Mouse (Mus musculus): ENCODE measurements around the gene Cfap100. TPM values are rescaled to one million over a fixed set of nuclear protein-coding genes. Genes with fewer than 3 reads are reported as not detected.
A peak's percentile ranks its signal among the peaks of the same experiment; 100 is the strongest.

Cfap100 gene
- polyA plus RNA-seq, 1 experiment: not detected

- H3K27ac ChIP-seq (ENCODE audit: insufficient read depth, low read depth, low read length): no peak overlapping the region
- no peak for TF ChIP-seq POLR2A (IDR thresholded peaks at IDR 0.05; ENCODE audit: low read depth, low read length)
- TF ChIP-seq CTCF (IDR thresholded peaks at IDR 0.05; ENCODE audit: extremely low read depth, insufficient read length, insufficient replicate concordance, low read depth, low read length): no peak
- H3K4me1 ChIP-seq (ENCODE audit: control insufficient read depth, insufficient read depth, insufficient read length, low read length): peaks cover 10% of the 10 kb centered on the region
- no peaks in the 10 kb centered on the region for H3K36me3 ChIP-seq (ENCODE audit: control insufficient read depth, insufficient read depth, low read length)
- no peak overlapping the region for H3K4me3 ChIP-seq (ENCODE audit: low read depth, low read length)
- H3K27me3 ChIP-seq (ENCODE audit: control insufficient read depth, insufficient read depth, low read length): peaks cover 9% of the 10 kb centered on the region; the same call in 1 of the 2 replicates
- 63% methylated on average over 10 of the region's 10 CpGs for WGBS
Measured at GRCm38 (mm10) chr6:90466079-90466478, 37.5 kb upstream of the Cfap100 start.

GRCm38 (mm10) chr6:90465028-90465640 lies 36.5 kb upstream of the Cfap100 start:
- 91% methylated on average over 11 of the region's 11 CpGs for WGBS
- Histone ChIP-seq H3K36me3 (ENCODE audit: control insufficient read depth, insufficient read depth, low read length) (no peaks in the 10 kb centered on the region), H3K4me1 (ENCODE audit: control insufficient read depth, insufficient read depth, insufficient read length, low read length) (peaks cover 10% of the 10 kb centered on the region), H3K4me3 (ENCODE audit: low read depth, low read length) (no peak overlapping the region), H3K27me3 (ENCODE audit: control insufficient read depth, insufficient read depth, low read length) (peaks cover 9% of the 10 kb centered on the region; the same call in 1 of the 2 replicates), H3K27ac (ENCODE audit: insufficient read depth, low read depth, low read length) (no peak overlapping the region)
- TF ChIP-seq CTCF (IDR thresholded peaks at IDR 0.05; ENCODE audit: extremely low read depth, insufficient read length, insufficient replicate concordance, low read depth, low read length) (no peak), POLR2A (IDR thresholded peaks at IDR 0.05; ENCODE audit: low read depth, low read length) (no peak)

- H3K4me1 ChIP-seq (ENCODE audit: control insufficient read depth, insufficient read depth, insufficient read length, low read length): peaks cover 10% of the 10 kb centered on the region
- H3K4me3 ChIP-seq (ENCODE audit: low read depth, low read length): peak overlapping the region; percentile 79
Measured at GRCm38 (mm10) chr6:90463890-90464421, 35.4 kb upstream of the Cfap100 start.

GRCm38 (mm10) chr6:90463228-90463862 lies 34.7 kb upstream of the Cfap100 start:
- TF ChIP-seq CTCF (IDR thresholded peaks at IDR 0.05; ENCODE audit: extremely low read depth, insufficient read length, insufficient replicate concordance, low read depth, low read length) (no peak), POLR2A (IDR thresholded peaks at IDR 0.05; ENCODE audit: low read depth, low read length) (no peak)
- H3K27ac ChIP-seq (ENCODE audit: insufficient read depth, low read depth, low read length): peak overlapping the region; percentile 68
- peaks cover 10% of the 10 kb centered on the region for H3K4me1 ChIP-seq (ENCODE audit: control insufficient read depth, insufficient read depth, insufficient read length, low read length)
- under 1% methylated on average over 31 of the region's 31 CpGs for WGBS
- no peaks in the 10 kb centered on the region for H3K36me3 ChIP-seq (ENCODE audit: control insufficient read depth, insufficient read depth, low read length)
- H3K4me3 ChIP-seq (ENCODE audit: low read depth, low read length): peak overlapping the region; percentile 79
- H3K27me3 ChIP-seq (ENCODE audit: control insufficient read depth, insufficient read depth, low read length): peaks cover 9% of the 10 kb centered on the region; the same call in 1 of the 2 replicates

More at GRCm38 (mm10) chr6:90463890-90464421, 35.4 kb upstream of the Cfap100 start:
- peaks cover 9% of the 10 kb centered on the region; the same call in 1 of the 2 replicates for H3K27me3 ChIP-seq (ENCODE audit: control insufficient read depth, insufficient read depth, low read length)
- TF ChIP-seq POLR2A (IDR thresholded peaks at IDR 0.05; ENCODE audit: low read depth, low read length) (no peak), CTCF (IDR thresholded peaks at IDR 0.05; ENCODE audit: extremely low read depth, insufficient read length, insufficient replicate concordance, low read depth, low read length) (no peak)
- peak overlapping the region; percentile 49; the same call in 1 of the 2 replicates for H3K27ac ChIP-seq (ENCODE audit: insufficient read depth, low read depth, low read length)
- 52% methylated on average over 7 of the region's 7 CpGs for WGBS
- H3K36me3 ChIP-seq (ENCODE audit: control insufficient read depth, insufficient read depth, low read length): no peaks in the 10 kb centered on the region

GRCm38 (mm10) chr6:90462841-90463227 lies 34.2 kb upstream of the Cfap100 start:
- no peaks in the 10 kb centered on the region for H3K36me3 ChIP-seq (ENCODE audit: control insufficient read depth, insufficient read depth, low read length)
- peaks cover 9% of the 10 kb centered on the region; the same call in 1 of the 2 replicates for H3K27me3 ChIP-seq (ENCODE audit: control insufficient read depth, insufficient read depth, low read length)
- H3K4me1 ChIP-seq (ENCODE audit: control insufficient read depth, insufficient read depth, insufficient read length, low read length): peaks cover 10% of the 10 kb centered on the region
- peak overlapping the region; percentile 79 for H3K4me3 ChIP-seq (ENCODE audit: low read depth, low read length)
- WGBS: under 1% methylated on average over 38 of the region's 38 CpGs
- no peak for TF ChIP-seq POLR2A (IDR thresholded peaks at IDR 0.05; ENCODE audit: low read depth, low read length)
- peak overlapping the region; percentile 68 for H3K27ac ChIP-seq (ENCODE audit: insufficient read depth, low read depth, low read length)

- Histone ChIP-seq H3K36me3 (ENCODE audit: control insufficient read depth, insufficient read depth, low read length) (no peaks in the 10 kb centered on the region), H3K27me3 (ENCODE audit: control insufficient read depth, insufficient read depth, low read length) (peaks cover 9% of the 10 kb centered on the region; the same call in 1 of the 2 replicates), H3K27ac (ENCODE audit: insufficient read depth, low read depth, low read length) (peak within 1 kb of the TSS; percentile 68), H3K4me3 (ENCODE audit: low read depth, low read length) (peak within 1 kb of the TSS; percentile 79), H3K4me1 (ENCODE audit: control insufficient read depth, insufficient read depth, insufficient read length, low read length) (peaks cover 10% of the 10 kb centered on the region)
- TF ChIP-seq CTCF (IDR thresholded peaks at IDR 0.05; ENCODE audit: extremely low read depth, insufficient read length, insufficient replicate concordance, low read depth, low read length) (no peak), POLR2A (IDR thresholded peaks at IDR 0.05; ENCODE audit: low read depth, low read length) (no peak; the same call in 1 of the 2 replicates)
- WGBS: under 1% methylated on average over 69 of the region's 70 CpGs
Measured at GRCm38 (mm10) chr6:90462181-90462706, 33.6 kb upstream of the Cfap100 start, which contains the start of gene Klf15. TSS of gene Klf15 (plus strand) at chr6:90462576.

GRCm38 (mm10) chr6:90461771-90462170 lies 33.2 kb upstream of the Cfap100 start:
- Histone ChIP-seq H3K4me3 (ENCODE audit: low read depth, low read length) (peak overlapping the region; percentile 79), H3K27me3 (ENCODE audit: control insufficient read depth, insufficient read depth, low read length) (peaks cover 9% of the 10 kb centered on the region; the same call in 1 of the 2 replicates), H3K27ac (ENCODE audit: insufficient read depth, low read depth, low read length) (no peak overlapping the region), H3K36me3 (ENCODE audit: control insufficient read depth, insufficient read depth, low read length) (no peaks in the 10 kb centered on the region), H3K4me1 (ENCODE audit: control insufficient read depth, insufficient read depth, insufficient read length, low read length) (peaks cover 10% of the 10 kb centered on the region)
- no peak for TF ChIP-seq POLR2A (IDR thresholded peaks at IDR 0.05; ENCODE audit: low read depth, low read length)
- TF ChIP-seq CTCF (IDR thresholded peaks at IDR 0.05; ENCODE audit: extremely low read depth, insufficient read length, insufficient replicate concordance, low read depth, low read length): no peak
- 34% methylated on average over 12 of the region's 12 CpGs for WGBS
